Mouse (Mus musculus) kidney, postnatal 0 days (tissue): ENCODE measurements at regions not wholly inside any gene's neighbourhood (a gene's known extent, or its start where the extent isn't known, plus 50 kb on each side); places are given as distances from the start of the nearest gene placed in this dataset.

Experiments used
- ATAC-seq: fragments of 200-750 bp; cut with Nextera tagmentation; replicated peaks from 2 replicates; pipeline ENCODE4 v1.8.0; 2017; ENCODE audit warnings: low read depth, moderate number of reproducible peaks, moderate TSS enrichment, moderate library complexity; ENCODE audit not compliant: low FRiP score
- DNase-seq: peaks from one replicate; pipeline ENCODE4 v3.0.0-alpha.2; 2016; ENCODE audit warnings: low spot score
- H3K27ac ChIP-seq: fragments of 300-500 bp; sonication (generic); 2 replicates; pipeline ENCODE4 v1.5.1; 2014; ENCODE audit warnings: mild to moderate bottlenecking
- H3K27me3 ChIP-seq: fragments of 300-500 bp; sonication (generic); 2 replicates; pipeline ENCODE4 v1.6.1; 2014; ENCODE audit warnings: low read length, mixed read lengths; ENCODE audit not compliant: insufficient read depth
- H3K36me3 ChIP-seq: fragments of 300-500 bp; sonication (generic); 2 replicates; pipeline ENCODE4 v1.6.1; 2014; ENCODE audit warnings: low read length, mixed read lengths; ENCODE audit not compliant: insufficient read depth
- H3K4me1 ChIP-seq: fragments of 300-500 bp; sonication (generic); replicated peaks from 2 replicates; pipeline ENCODE4 v1.6.1; 2014; ENCODE audit warnings: antibody characterized with exemption, low read length, mixed read lengths; ENCODE audit not compliant: insufficient read depth
- H3K4me2 ChIP-seq: fragments of 300-500 bp; sonication (generic); 2 replicates; pipeline ENCODE4 v1.6.1; 2014; ENCODE audit warnings: mild to moderate bottlenecking, low read length, moderate library complexity, mixed read lengths
- H3K4me3 ChIP-seq: fragments of 300-500 bp; sonication (generic); replicated peaks from 2 replicates; pipeline ENCODE4 v1.5.1; 2014; ENCODE audit warnings: low read depth, low read length
- H3K9ac ChIP-seq: fragments of 300-500 bp; sonication (generic); 2 replicates; pipeline ENCODE4 v1.6.1; 2014; ENCODE audit warnings: low read depth, low read length
- H3K9me3 ChIP-seq: fragments of 300-500 bp; sonication (generic); replicated peaks from 2 replicates; pipeline ENCODE4 v1.6.1; 2016; ENCODE audit warnings: low read length, inconsistent platforms, mixed read lengths
- CTCF ChIP-seq: IDR thresholded peaks from 2 replicates; pipeline ENCODE4 v1.5.1; 2016; ENCODE audit warnings: antibody characterized with exemption, low read depth, mild to moderate bottlenecking, moderate library complexity
- WGBS: fragments of 180-500 bp; shearing (Covaris S2); extraction: QIAGEN DNeasy Blood & Tissue Kit; methylation state at CpG from one replicate; pipeline ENCODE4 v1.1.7; 2014; 5-methylcytosine and 5-hydroxymethylcytosine counted together

DNA sequence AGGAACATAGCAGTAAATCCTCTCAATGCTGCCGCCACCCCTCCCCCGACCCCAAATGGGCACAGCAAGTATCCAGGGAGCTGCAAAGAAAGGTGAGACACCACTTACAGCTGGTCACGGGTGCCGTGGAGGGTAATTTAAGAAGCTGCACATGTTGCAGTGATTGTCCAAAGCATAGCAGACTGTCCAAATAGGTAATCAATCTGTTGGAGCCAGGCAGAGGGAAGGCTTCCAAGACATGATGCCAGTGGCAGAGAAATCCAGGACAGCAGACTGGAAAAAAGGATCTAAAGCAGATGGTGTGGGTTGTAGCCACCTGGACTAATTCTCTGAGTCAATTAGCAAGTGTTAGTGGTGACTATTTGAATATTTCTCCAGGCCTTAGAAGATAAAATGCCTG lies 506.6 kb downstream of the Basp1 start:
- Histone ChIP-seq H3K9ac (no peak overlapping the region), H3K27ac (no peak overlapping the region), H3K4me2 (no peak overlapping the region), H3K4me3 (no peak overlapping the region), H3K9me3 (no peaks in the 10 kb centered on the region), H3K27me3 (no peaks in the 10 kb centered on the region), H3K36me3 (no peaks in the 10 kb centered on the region), H3K4me1 (no peaks in the 10 kb centered on the region)
- TF ChIP-seq CTCF: no peak
- 30% methylated on average over 4 of the region's 4 CpGs for WGBS
- DNase-seq (no peak), ATAC-seq (no peak)

DNA sequence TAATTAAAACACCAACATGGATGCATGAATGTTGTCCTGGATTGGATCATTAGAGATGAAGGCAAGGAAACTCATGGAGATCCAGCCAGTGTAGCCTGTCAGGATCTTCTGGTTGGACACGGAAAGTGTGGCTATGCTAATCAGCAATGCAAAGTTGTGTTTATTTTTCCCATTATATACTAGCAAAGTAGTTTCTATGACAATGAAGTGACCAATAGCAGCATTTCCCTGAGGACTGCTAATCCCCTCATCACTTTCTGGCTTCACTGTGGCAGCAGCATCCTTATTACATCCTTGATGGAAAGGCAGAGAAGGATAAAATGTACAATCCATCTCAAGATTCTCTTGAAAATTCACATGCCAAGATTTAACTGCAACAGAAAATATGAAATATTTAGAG lies 534.7 kb downstream of the Basp1 start:
- DNase-seq (no peak), ATAC-seq (no peak)
- 86% methylated on average over 1 of the region's 1 CpGs for WGBS
- no peaks in the 10 kb centered on the region for H3K4me1 ChIP-seq
- no peak overlapping the region for H3K4me2 ChIP-seq
- no peak overlapping the region for H3K4me3 ChIP-seq
- no peaks in the 10 kb centered on the region for H3K36me3 ChIP-seq
- no peak overlapping the region for H3K9ac ChIP-seq
- H3K27me3 ChIP-seq: no peaks in the 10 kb centered on the region
- H3K9me3 ChIP-seq: no peaks in the 10 kb centered on the region
- no peak overlapping the region for H3K27ac ChIP-seq
- no peak for TF ChIP-seq CTCF

DNA sequence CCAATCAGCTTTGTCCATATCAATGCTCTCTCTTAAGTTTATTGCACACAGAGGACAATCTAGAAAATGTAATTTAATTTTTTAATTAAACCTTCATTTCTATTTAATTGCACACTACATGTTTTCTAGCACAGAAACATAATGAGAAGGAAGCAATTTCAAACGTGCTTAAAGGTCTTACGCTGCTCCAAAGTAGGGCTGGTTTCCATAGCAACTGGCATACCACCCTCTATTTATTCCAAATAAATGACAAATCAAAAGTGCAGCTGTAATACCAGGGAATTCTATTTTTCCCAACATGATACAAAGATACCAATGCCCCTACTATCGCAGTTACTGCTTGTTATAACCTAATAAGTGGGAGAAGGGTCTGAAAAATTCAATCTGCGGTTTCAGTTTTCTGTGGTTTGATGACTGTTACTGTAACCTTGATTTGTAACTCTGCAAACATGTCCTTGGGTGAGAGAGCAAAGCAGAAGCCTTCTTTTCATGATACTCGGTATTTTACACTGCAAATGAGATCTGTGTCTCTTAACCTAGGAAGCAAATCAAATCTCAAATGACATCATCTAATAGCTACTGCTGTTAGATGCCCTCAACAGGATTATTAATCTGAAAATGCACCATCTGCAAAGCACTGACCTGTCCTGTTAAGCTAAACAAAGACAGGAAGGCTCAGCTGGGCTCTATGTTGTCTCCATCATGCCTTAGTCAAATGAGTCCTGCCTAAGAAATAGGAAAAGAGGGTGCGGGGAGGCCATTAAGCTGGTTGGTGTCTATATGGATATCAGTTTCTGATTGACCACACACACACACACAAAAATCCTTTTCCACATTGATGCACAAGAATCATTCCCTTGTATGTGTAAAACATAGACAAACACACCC lies 535.6 kb downstream of the Basp1 start:
- WGBS: 61% methylated on average over 6 of the region's 6 CpGs
- H3K36me3 ChIP-seq: no peaks in the 10 kb centered on the region
- no peaks in the 10 kb centered on the region for H3K9me3 ChIP-seq
- no peak overlapping the region for H3K9ac ChIP-seq
- no peaks in the 10 kb centered on the region for H3K4me1 ChIP-seq
- TF ChIP-seq CTCF: no peak
- DNase-seq (no peak), ATAC-seq (no peak)
- no peak overlapping the region for H3K4me2 ChIP-seq
- no peak overlapping the region for H3K4me3 ChIP-seq
- H3K27ac ChIP-seq: no peak overlapping the region
- H3K27me3 ChIP-seq: no peaks in the 10 kb centered on the region

DNA sequence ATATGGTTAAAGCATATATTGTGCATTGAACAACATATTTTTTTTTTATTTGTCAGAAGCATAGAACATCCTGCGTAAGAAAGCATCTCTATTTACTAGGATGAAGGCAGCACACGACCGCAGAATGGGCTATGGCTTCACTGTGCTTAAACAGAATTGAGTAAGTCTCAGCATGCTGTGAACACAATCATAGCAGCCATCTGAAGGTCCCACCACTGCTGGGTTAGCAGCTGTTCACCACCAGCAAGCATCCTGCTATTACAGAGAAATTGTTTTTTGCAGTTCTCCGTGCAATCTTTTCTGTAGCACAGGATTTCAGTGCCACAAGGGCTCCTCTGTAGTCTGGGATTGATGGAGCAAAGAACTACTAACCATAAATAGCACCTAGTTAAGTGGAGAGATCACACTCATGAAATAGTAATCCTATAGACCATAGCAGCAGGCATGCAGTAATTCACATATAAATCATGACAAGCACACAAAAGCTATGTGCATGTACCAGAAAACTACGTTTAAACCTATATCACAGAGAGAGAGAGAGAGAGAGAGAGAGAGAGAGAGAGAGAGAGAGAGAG lies 537.3 kb downstream of the Basp1 start:
- no peak overlapping the region for H3K4me2 ChIP-seq
- no peak for TF ChIP-seq CTCF
- H3K36me3 ChIP-seq: no peaks in the 10 kb centered on the region
- no peaks in the 10 kb centered on the region for H3K27me3 ChIP-seq
- no peak overlapping the region for H3K4me3 ChIP-seq
- H3K27ac ChIP-seq: no peak overlapping the region
- 76% methylated on average over 5 of the region's 5 CpGs for WGBS
- no peaks in the 10 kb centered on the region for H3K9me3 ChIP-seq
- ATAC-seq: no peak
- H3K9ac ChIP-seq: no peak overlapping the region
- no peak for DNase-seq
- no peaks in the 10 kb centered on the region for H3K4me1 ChIP-seq

DNA sequence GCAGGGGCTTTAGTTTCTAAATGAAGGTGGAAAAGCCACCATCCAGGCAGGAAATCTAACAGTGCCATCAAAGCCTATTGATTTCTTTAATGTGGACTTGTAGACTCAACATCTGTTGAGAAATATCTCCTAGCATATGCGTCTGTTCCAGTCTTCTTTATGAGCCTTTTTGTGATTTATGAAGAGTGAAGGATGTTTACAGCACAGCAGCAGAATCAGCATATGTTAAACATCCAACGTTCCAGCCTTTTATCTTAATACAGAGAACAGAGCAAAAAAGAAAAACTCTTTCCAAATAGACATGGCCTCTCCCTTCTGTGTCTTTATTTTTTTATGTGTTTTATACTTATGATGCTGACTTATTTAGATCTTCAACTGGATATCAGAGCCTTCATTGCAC lies 573.3 kb downstream of the Basp1 start:
- no peaks in the 10 kb centered on the region for H3K27me3 ChIP-seq
- no peak overlapping the region for H3K9ac ChIP-seq
- ATAC-seq (no peak), DNase-seq (peak; percentile 52)
- H3K4me3 ChIP-seq: no peak overlapping the region
- no peaks in the 10 kb centered on the region for H3K9me3 ChIP-seq
- H3K27ac ChIP-seq: no peak overlapping the region
- no peak overlapping the region for H3K4me2 ChIP-seq
- H3K4me1 ChIP-seq: no peaks in the 10 kb centered on the region
- 42% methylated on average over 2 of the region's 2 CpGs for WGBS
- H3K36me3 ChIP-seq: no peaks in the 10 kb centered on the region
- no peak for TF ChIP-seq CTCF

DNA sequence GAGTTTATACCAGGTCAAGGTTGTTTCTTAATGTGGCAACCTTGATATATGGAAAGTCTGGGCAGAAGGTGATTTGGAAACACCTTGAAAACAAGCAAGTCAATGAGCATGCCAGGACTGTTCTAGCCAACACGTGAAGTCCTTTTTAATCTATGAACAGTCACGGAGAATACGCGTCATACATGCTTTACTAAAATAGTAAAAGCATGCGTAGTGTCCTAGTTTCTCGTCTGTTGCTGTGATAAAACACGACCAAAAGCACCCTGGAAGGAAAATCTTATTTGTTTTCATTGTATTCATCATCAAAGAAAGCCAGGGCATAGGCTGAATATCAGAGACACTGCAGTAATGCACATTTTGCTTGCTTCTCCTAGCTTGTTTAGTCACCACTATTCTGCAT lies 575.2 kb downstream of the Basp1 start:
- ATAC-seq (no peak), DNase-seq (no peak)
- Histone ChIP-seq H3K9me3 (no peaks in the 10 kb centered on the region), H3K4me1 (no peaks in the 10 kb centered on the region), H3K4me2 (no peak overlapping the region), H3K4me3 (no peak overlapping the region), H3K36me3 (no peaks in the 10 kb centered on the region), H3K9ac (no peak overlapping the region), H3K27ac (no peak overlapping the region), H3K27me3 (no peaks in the 10 kb centered on the region)
- no peak for TF ChIP-seq CTCF
- 88% methylated on average over 7 of the region's 7 CpGs for WGBS

DNA sequence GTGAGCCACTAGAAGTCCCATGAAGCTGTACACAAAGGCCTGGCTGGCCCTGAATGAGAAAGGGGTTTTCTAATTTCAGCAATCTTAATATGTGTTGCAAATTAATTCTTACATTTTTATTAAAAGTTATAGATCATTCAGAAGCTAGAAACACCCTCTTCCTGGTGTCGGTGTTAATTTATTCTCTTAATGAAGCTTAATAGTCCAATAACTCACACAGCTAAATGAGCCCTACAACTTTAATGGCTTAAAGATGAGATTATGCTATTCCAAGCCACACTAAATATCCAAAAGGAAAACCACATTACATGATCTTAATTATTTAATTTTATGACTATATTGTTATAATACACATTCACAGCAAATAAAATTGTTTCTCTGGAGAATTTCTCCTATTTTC lies 585.7 kb downstream of the Basp1 start:
- Histone ChIP-seq H3K9me3 (no peaks in the 10 kb centered on the region), H3K4me3 (no peak overlapping the region), H3K27ac (no peak overlapping the region), H3K4me2 (no peak overlapping the region), H3K4me1 (no peaks in the 10 kb centered on the region), H3K9ac (no peak overlapping the region), H3K36me3 (no peaks in the 10 kb centered on the region), H3K27me3 (no peaks in the 10 kb centered on the region)
- no peak for TF ChIP-seq CTCF
- 86% methylated on average over 1 of the region's 1 CpGs for WGBS
- ATAC-seq (no peak), DNase-seq (no peak)
